Mouse (Mus musculus) kidney, adult 2 months (tissue): ENCODE measurements around the gene Bgn. TPM values are rescaled to one million over a fixed set of nuclear protein-coding genes. Genes with fewer than 3 reads are reported as not detected.
"Not testable (repeated sequence)": the region's sequence is repeated elsewhere in the genome, so short reads cannot be mapped to it uniquely, and the experiment has no call there.

Experiments used
- DNase-seq: peaks from one replicate; pipeline ENCODE4 v3.0.0; 2021
- H3K27ac ChIP-seq: fragments of 200-500 bp; 2 replicates; pipeline ENCODE4 v1.5.1; 2012; ENCODE audit warnings: low read depth, low read length, control low read depth, inconsistent platforms; ENCODE audit not compliant: insufficient read depth
- H3K27me3 ChIP-seq: fragments of 200-500 bp; replicated peaks from 2 replicates; pipeline ENCODE4 v1.6.1; 2012; ENCODE audit warnings: mild to moderate bottlenecking, moderate library complexity, low read length, inconsistent platforms; ENCODE audit not compliant: control insufficient read depth, insufficient read depth
- H3K36me3 ChIP-seq: fragments of 200-500 bp; 2 replicates; pipeline ENCODE4 v1.6.1; 2012; ENCODE audit warnings: mild to moderate bottlenecking, moderate library complexity, low read length, inconsistent platforms; ENCODE audit not compliant: control insufficient read depth, insufficient read depth
- H3K4me1 ChIP-seq: fragments of 200-500 bp; 2 replicates; pipeline ENCODE4 v1.6.1; 2011; ENCODE audit warnings: low read length; ENCODE audit not compliant: control insufficient read depth, insufficient read depth
- H3K4me3 ChIP-seq: fragments of 200-500 bp; 2 replicates; pipeline ENCODE4 v1.5.1; 2011; ENCODE audit warnings: mild to moderate bottlenecking, low read depth, low read length, control low read depth; ENCODE audit not compliant: insufficient read depth
- CTCF ChIP-seq: fragments of 200-500 bp; conservative IDR thresholded peaks from 2 replicates; pipeline ENCODE4 v1.5.1; 2011; ENCODE audit warnings: low read depth, mild to moderate bottlenecking, control low read depth, low read length, moderate library complexity, mixed read lengths; ENCODE audit not compliant: insufficient read depth, insufficient read length
- POLR2A ChIP-seq: fragments of 200-500 bp; IDR thresholded peaks from one replicate; pipeline ENCODE4 v1.6.1; 2011; ENCODE audit warnings: low read depth, low read length, control low read depth
- WGBS: fragments of 180-500 bp; shearing (Covaris S2); methylation state at CpG from one replicate; pipeline ENCODE4 v1.1.7; 2018; 5-methylcytosine and 5-hydroxymethylcytosine counted together
- polyA plus RNA-seq: library from polyadenylated mRNA; depleted of rRNA; stranded (reverse); fragments of >200 nt; gene quantifications from 2 replicates; pipeline ENCODE4 v1.2.3, GENCODE M21; 2012

The Bgn gene
- polyA plus RNA-seq, 1 experiment, result 333 TPM

GRCm38 (mm10) chrX:73486920-73487319 lies 3.5 kb downstream of the Bgn start:
- Histone ChIP-seq H3K36me3 (no peaks in the 10 kb centered on the region), H3K4me3 (no peak overlapping the region), H3K27me3 (no peaks in the 10 kb centered on the region), H3K27ac (no peak overlapping the region), H3K4me1 (no peaks in the 10 kb centered on the region)
- no peak for DNase-seq
- 57% methylated on average over 5 of the region's 5 CpGs for WGBS
- TF ChIP-seq CTCF, result no peak
- TF ChIP-seq POLR2A, result no peak

DNA sequence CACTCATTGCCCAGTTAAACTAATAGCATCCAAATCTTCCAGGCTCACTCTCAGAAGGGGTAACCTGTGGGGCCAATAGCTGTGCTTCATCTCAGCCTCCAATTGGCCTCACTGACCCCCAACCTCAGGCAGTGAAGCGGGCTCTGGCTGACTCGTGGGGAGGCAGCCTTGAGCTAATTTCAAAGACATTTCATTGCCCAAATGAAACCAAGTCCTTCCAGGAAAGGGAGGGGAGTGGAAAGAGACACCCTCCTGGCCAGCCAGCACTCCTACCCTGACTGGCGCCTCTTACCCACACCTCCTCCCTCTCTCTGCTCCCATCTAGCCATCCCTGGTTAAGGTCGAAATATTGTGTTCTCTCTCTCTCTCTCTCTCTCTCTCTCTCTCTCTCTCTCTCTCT lies 6.8 kb downstream of the Bgn start:
- no peaks in the 10 kb centered on the region for H3K4me1 ChIP-seq
- no peaks in the 10 kb centered on the region for H3K36me3 ChIP-seq
- H3K27ac ChIP-seq, result no peak overlapping the region
- no peak overlapping the region for H3K4me3 ChIP-seq
- no peaks in the 10 kb centered on the region for H3K27me3 ChIP-seq
- DNase-seq, result no peak
- TF ChIP-seq CTCF (no peak), POLR2A (no peak)
- 62% methylated on average over 3 of the region's 4 CpGs for WGBS

DNA sequence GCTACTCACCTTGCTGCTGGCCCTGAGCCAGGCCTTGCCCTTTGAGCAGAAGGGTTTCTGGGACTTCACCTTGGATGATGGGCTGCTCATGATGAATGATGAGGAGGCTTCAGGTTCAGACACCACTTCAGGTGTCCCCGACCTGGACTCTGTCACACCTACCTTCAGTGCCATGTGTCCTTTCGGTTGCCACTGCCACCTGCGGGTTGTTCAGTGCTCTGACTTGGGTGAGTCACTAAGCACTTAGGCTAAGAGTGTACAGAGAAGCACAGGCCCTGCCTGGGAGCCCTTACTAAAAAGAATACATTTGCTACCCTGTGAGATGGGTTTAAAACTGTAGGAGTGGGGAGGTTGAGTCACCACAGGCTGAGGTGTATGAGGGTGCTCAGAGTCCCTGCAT lies 7.4 kb downstream of the Bgn start:
- DNase-seq, result no peak
- Histone ChIP-seq H3K4me3 (no peak overlapping the region), H3K27ac (no peak overlapping the region), H3K27me3 (no peaks in the 10 kb centered on the region), H3K4me1 (no peaks in the 10 kb centered on the region), H3K36me3 (no peaks in the 10 kb centered on the region)
- WGBS, result 62% methylated on average over 3 of the region's 3 CpGs
- 0 out of 2 replicates have a peak, but pooled peaks have one; percentile 14 for TF ChIP-seq CTCF
- no peak for TF ChIP-seq POLR2A

DNA sequence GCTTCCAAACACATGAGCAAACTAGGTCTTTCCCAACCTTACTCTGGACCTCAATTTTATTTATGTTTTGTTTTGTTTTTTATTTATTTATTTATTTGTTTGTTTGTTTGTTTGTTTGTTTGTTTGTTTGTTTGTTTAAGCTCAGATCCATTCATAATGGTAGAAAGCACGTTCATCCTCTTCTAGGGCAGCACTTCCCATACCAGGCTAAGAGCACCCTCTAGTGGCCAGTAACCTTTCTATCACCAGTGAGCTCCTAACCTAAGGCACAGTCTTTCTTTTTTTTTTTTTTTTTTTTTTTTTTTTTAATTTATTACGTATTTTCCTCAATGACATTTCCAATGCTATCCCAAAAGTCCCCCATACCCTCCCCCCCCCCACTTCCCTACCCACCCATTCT lies 10.2 kb downstream of the Bgn start:
- WGBS, result 6% methylated on average over 2 of the region's 2 CpGs
- H3K4me3 ChIP-seq, H3K4me1 ChIP-seq, H3K36me3 ChIP-seq, H3K27me3 ChIP-seq, H3K27ac ChIP-seq: not testable (repeated sequence)
- DNase-seq, result peak; percentile 71
- peak; percentile 63 for TF ChIP-seq CTCF

DNA sequence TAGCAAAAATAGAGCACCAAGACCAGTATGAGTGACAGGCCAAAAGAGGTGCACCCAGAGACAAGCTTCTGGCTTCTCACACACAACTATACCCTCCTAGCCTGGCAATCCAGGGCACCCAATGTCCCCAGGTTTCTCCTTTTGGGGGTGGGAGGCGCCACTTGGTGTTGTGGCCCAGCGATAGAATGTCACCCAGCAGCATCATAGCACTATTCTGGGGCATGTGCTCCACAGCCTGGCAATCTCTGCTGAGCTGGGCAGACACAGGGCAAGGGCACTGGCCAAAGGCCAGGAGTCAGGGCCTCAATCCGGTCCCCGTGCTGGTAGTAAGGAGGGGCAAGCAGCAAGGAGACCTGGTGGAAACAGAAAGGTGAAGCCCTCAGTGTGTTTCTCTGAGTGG lies 13.3 kb downstream of the Bgn start:
- no peak overlapping the region for H3K27ac ChIP-seq
- TF ChIP-seq POLR2A (no peak), CTCF (no peak)
- WGBS, result 56% methylated on average over 4 of the region's 4 CpGs
- H3K4me3 ChIP-seq, result no peak overlapping the region
- no peaks in the 10 kb centered on the region for H3K4me1 ChIP-seq
- no peak for DNase-seq
- H3K36me3 ChIP-seq, result no peaks in the 10 kb centered on the region
- H3K27me3 ChIP-seq, result no peaks in the 10 kb centered on the region

GRCm38 (mm10) chrX:73505130-73505735 lies 21.8 kb downstream of the Bgn start:
- WGBS, result 74% methylated on average over 5 of the region's 5 CpGs
- Histone ChIP-seq H3K4me1 (no peaks in the 10 kb centered on the region), H3K4me3 (no peak overlapping the region), H3K36me3 (no peaks in the 10 kb centered on the region), H3K27ac (no peak overlapping the region), H3K27me3 (no peaks in the 10 kb centered on the region)
- no peak for TF ChIP-seq CTCF
- no peak for TF ChIP-seq POLR2A
- DNase-seq, result no peak

- Histone ChIP-seq H3K4me3 (no peak overlapping the region), H3K27me3 (no peaks in the 10 kb centered on the region), H3K36me3 (no peaks in the 10 kb centered on the region), H3K27ac (no peak overlapping the region), H3K4me1 (no peaks in the 10 kb centered on the region)
- TF ChIP-seq CTCF (no peak), POLR2A (no peak)
- DNase-seq, result no peak
- 74% methylated on average over 4 of the region's 4 CpGs for WGBS
Observed at GRCm38 (mm10) chrX:73506577-73506976, 23.2 kb downstream of the Bgn start.
